Mouse (Mus musculus) stomach, postnatal 0 days (tissue): ENCODE measurements around the gene Ankrd34b. TPM values are rescaled to one million over a fixed set of nuclear protein-coding genes. Genes with fewer than 3 reads are reported as not detected.
A peak's percentile ranks its signal among the peaks of the same experiment; 100 is the strongest.

Experiments
- ATAC-seq: fragments of 200-750 bp; cut with Nextera tagmentation; 2 replicates; pipeline ENCODE4 v1.8.0; 2017; ENCODE audit not compliant: low FRiP score, low TSS enrichment
- DNase-seq: peaks from one replicate; pipeline ENCODE4 v3.0.0-alpha.2; 2016; ENCODE audit warnings: low spot score
- H3K27ac ChIP-seq: fragments of 300-500 bp; sonication (generic); replicated peaks from 2 replicates; pipeline ENCODE4 v1.5.1; 2014; ENCODE audit warnings: mild to moderate bottlenecking, control low read depth
- H3K27me3 ChIP-seq: fragments of 300-500 bp; sonication (generic); 2 replicates; pipeline ENCODE4 v1.6.1; 2014; ENCODE audit warnings: low read length; ENCODE audit not compliant: control insufficient read depth, insufficient read depth
- H3K36me3 ChIP-seq: fragments of 300-500 bp; sonication (generic); 2 replicates; pipeline ENCODE4 v1.6.1; 2014; ENCODE audit warnings: low read length, mixed read lengths; ENCODE audit not compliant: control insufficient read depth, insufficient read depth
- H3K4me1 ChIP-seq: fragments of 300-500 bp; sonication (generic); replicated peaks from 2 replicates; pipeline ENCODE4 v1.6.1; 2014; ENCODE audit warnings: antibody characterized with exemption; ENCODE audit not compliant: control insufficient read depth, insufficient read depth
- H3K4me2 ChIP-seq: fragments of 300-500 bp; sonication (generic); replicated peaks from 2 replicates; pipeline ENCODE4 v1.6.1; 2014; ENCODE audit warnings: low read depth, mild to moderate bottlenecking, control low read depth, moderate library complexity
- H3K4me3 ChIP-seq: fragments of 300-500 bp; sonication (generic); 2 replicates; pipeline ENCODE4 v1.5.1; 2014; ENCODE audit warnings: low read depth, low read length, control low read depth
- H3K9ac ChIP-seq: fragments of 300-500 bp; sonication (generic); 2 replicates; pipeline ENCODE4 v1.6.1; 2014; ENCODE audit warnings: mild to moderate bottlenecking, low read length, control low read depth, mixed read lengths
- H3K9me3 ChIP-seq: fragments of 300-500 bp; sonication (generic); 2 replicates; pipeline ENCODE4 v1.6.1; 2016; ENCODE audit warnings: low read length; ENCODE audit not compliant: control insufficient read depth
- CTCF ChIP-seq: IDR thresholded peaks from 2 replicates; pipeline ENCODE4 v1.5.1; 2016; ENCODE audit warnings: antibody characterized with exemption, low read depth, mild to moderate bottlenecking, moderate library complexity
- EP300 ChIP-seq: optimal IDR thresholded peaks from 2 replicates; pipeline ENCODE3; 2016; ENCODE audit warnings: antibody characterized with exemption
- WGBS: fragments of 180-500 bp; shearing (Covaris S2); extraction: QIAGEN DNeasy Blood & Tissue Kit; methylation state at CpG from one replicate; pipeline ENCODE4 v1.1.7; 2014; 5-methylcytosine and 5-hydroxymethylcytosine counted together
- polyA plus RNA-seq: library from polyadenylated mRNA; unstranded; fragments of >200 nt; fragmentation: Nextera tagmentation; extraction: Ambion mirVana; gene quantifications from 2 replicates; pipeline ENCODE4 v1.2.1, GENCODE M21; 2015

Ankrd34b gene
- polyA plus RNA-seq, 1 experiment from 2014 or later, result 0.08 TPM

DNA sequence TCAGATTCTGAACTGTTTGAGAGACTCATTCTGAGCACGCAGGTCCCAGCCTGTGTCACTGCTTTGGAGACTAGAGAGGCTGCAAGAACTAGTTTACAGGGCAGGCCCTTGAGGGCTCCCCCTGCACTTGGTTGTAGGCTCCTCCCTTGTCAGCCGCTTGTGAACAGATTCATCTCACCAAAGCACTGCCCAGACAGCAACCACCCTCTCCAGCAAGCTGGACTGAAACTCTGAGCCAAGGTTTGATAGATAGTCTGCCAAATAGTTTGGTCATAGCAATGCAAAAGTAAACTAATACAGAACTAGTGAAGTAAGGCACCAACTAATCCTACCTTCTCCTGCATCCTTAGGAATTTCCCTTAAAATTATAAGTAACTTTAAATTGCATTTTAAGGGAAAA lies 44.5 kb downstream of the Ankrd34b start:
- DNase-seq, result no peak
- Histone ChIP-seq H3K4me1 (no peaks in the 10 kb centered on the region), H3K9ac (no peak overlapping the region), H3K27me3 (no peaks in the 10 kb centered on the region), H3K27ac (no peak overlapping the region), H3K9me3 (no peaks in the 10 kb centered on the region), H3K4me2 (no peak overlapping the region), H3K36me3 (no peaks in the 10 kb centered on the region), H3K4me3 (no peak overlapping the region)
- no peak for ATAC-seq
- WGBS, result 53% methylated on average over 2 of the region's 2 CpGs
- no peak for TF ChIP-seq CTCF

- peak overlapping the region; percentile 65 for H3K4me2 ChIP-seq
- WGBS, result 8% methylated on average over 3 of the region's 3 CpGs
- H3K27me3 ChIP-seq, result no peaks in the 10 kb centered on the region
- no peaks in the 10 kb centered on the region for H3K4me1 ChIP-seq
- no peak overlapping the region for H3K9ac ChIP-seq
- H3K9me3 ChIP-seq, result no peaks in the 10 kb centered on the region
- peak overlapping the region; percentile 44 for H3K4me3 ChIP-seq
- H3K27ac ChIP-seq, result no peak overlapping the region
- no peak for TF ChIP-seq EP300
- peak; percentile 76 for TF ChIP-seq CTCF
- DNase-seq, result peak; percentile 57
- no peaks in the 10 kb centered on the region for H3K36me3 ChIP-seq
- peak; percentile 50; the same call in 1 of the 2 replicates for ATAC-seq
Measured at GRCm38 (mm10) chr13:92483348-92483747, 57.7 kb downstream of the Ankrd34b start.

GRCm38 (mm10) chr13:92483852-92484463 lies 58.3 kb downstream of the Ankrd34b start, which contains the start of gene Fam151b:
Gene Fam151b (minus strand): TSS chr13:92484015.
- WGBS, result 5% methylated on average over 19 of the region's 19 CpGs
- Histone ChIP-seq H3K9me3 (no peaks in the 10 kb centered on the region), H3K4me3 (peak within 1 kb of the TSS; percentile 44), H3K27me3 (no peaks in the 10 kb centered on the region), H3K9ac (peak within 1 kb of the TSS; percentile 47; the same call in 1 of the 2 replicates), H3K4me2 (peak within 1 kb of the TSS; percentile 65), H3K4me1 (no peaks in the 10 kb centered on the region), H3K36me3 (no peaks in the 10 kb centered on the region), H3K27ac (0 out of 2 replicates have a peak within 1 kb of the TSS, but pooled peaks have one; percentile 36)
- TF ChIP-seq CTCF (no peak), EP300 (no peak)
- peak; percentile 91 for DNase-seq
- peak; percentile 100 for ATAC-seq

DNA sequence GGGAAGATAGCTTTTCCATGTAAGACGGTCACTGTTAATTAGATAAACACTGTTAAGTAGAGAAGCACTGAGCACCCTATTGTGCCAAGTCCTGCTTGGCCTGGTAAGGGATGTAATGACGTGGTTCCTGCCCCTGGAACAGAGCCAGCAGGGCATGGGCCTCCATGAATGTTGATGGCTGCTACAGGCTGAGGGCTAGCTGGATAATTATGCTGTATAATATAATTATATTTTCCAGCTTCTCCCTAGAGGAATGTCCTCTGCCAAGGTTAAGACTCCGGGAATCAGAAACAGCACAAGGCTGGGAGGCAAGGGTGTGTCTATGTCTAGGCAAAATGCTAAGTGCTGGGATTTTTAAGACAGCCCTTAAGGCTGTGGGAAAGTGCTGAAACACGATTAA lies 65.1 kb downstream of the Ankrd34b start:
- H3K9me3 ChIP-seq, result no peaks in the 10 kb centered on the region
- H3K9ac ChIP-seq, result no peak overlapping the region
- no peaks in the 10 kb centered on the region for H3K4me1 ChIP-seq
- WGBS, result 66% methylated on average over 4 of the region's 4 CpGs
- TF ChIP-seq EP300, result no peak
- peaks cover 8% of the 10 kb centered on the region for H3K36me3 ChIP-seq
- ATAC-seq (peak; percentile 38; the same call in 1 of the 2 replicates), DNase-seq (peak; percentile 22)
- no peak overlapping the region for H3K27ac ChIP-seq
- no peaks in the 10 kb centered on the region for H3K27me3 ChIP-seq
- no peak overlapping the region for H3K4me3 ChIP-seq
- no peak overlapping the region for H3K4me2 ChIP-seq

Other genes with a start within 250 kb of the Ankrd34b start
- 0.27 and 0.51 TPM in 2 replicates for gene Gm20379, start 119.9 kb upstream of the Ankrd34b start, polyA plus RNA-seq
- gene Dhfr, start 71.2 kb upstream of the Ankrd34b start, polyA plus RNA-seq, result 5.4 and 5.5 TPM in 2 replicates
- 8.3 TPM in 2 replicates for gene Msh3, start 70.9 kb upstream of the Ankrd34b start, polyA plus RNA-seq
- gene Fam151b, start 58.1 kb downstream of the Ankrd34b start, polyA plus RNA-seq, result 0.10 and 0.22 TPM in 2 replicates
- gene Zfyve16, start 105.0 kb downstream of the Ankrd34b start, polyA plus RNA-seq, result 3.9 and 4.2 TPM in 2 replicates
- not detected in 2 replicates for gene Spz1, start 150.3 kb downstream of the Ankrd34b start, polyA plus RNA-seq
- gene Serinc5, start 185.2 kb downstream of the Ankrd34b start, polyA plus RNA-seq, result 14.5 and 16.0 TPM in 2 replicates